8 mouse cellular contexts compared by ENCODE assay signal in genomic region chr19:6118677-6119185, GRCm38 (mm10). TPM values are rescaled to one million over a fixed set of nuclear protein-coding genes. Genes with fewer than 3 reads are reported as not detected.
DNase-seq lines count a peak whose midpoint lies in the region; ATAC-seq and TF ChIP-seq lines count a peak whose summit lies in the region.

No protein-coding gene starts in this region.

- ATAC-seq in intestine, embryonic 14.5 days (replicated peaks; ENCODE audit: low FRiP score, low TSS enrichment, low read depth) = peak; percentile 44
- ATAC-seq in midbrain, postnatal 0 days (ENCODE audit: low FRiP score) = peak; percentile 14

- H3K4me1 ChIP-seq in intestine, embryonic 14.5 days (replicated peaks; ENCODE audit: control insufficient read depth, insufficient read depth, low read length) = peaks cover 12% of the 10 kb centered on the region; the same call in 1 of the 2 replicates
- no peaks in the 10 kb centered on the region; the same call in 1 of the 2 replicates for H3K4me1 ChIP-seq in midbrain, postnatal 0 days (ENCODE audit: insufficient read depth, low read length)

- peak overlapping the region; percentile 89 for H3K4me3 ChIP-seq in intestine, embryonic 14.5 days (ENCODE audit: low read depth, low read length)
- H3K4me3 ChIP-seq in midbrain, postnatal 0 days (ENCODE audit: low read depth, low read length) = peak overlapping the region; percentile 84

- no peaks in the 10 kb centered on the region for H3K9me3 ChIP-seq in intestine, embryonic 14.5 days (ENCODE audit: control insufficient read depth, low read length)
- no peaks in the 10 kb centered on the region for H3K9me3 ChIP-seq in midbrain, postnatal 0 days (ENCODE audit: low read length)

- H3K27me3 ChIP-seq in intestine, embryonic 14.5 days (replicated peaks; ENCODE audit: control insufficient read depth, insufficient read depth, low read length) = no peaks in the 10 kb centered on the region
- no peaks in the 10 kb centered on the region for H3K27me3 ChIP-seq in midbrain, postnatal 0 days (ENCODE audit: insufficient read depth, low read length)

- H3K9ac ChIP-seq in intestine, embryonic 14.5 days (ENCODE audit: low read length) = peak overlapping the region; percentile 83
- peak overlapping the region; percentile 15; the same call in 1 of the 2 replicates for H3K9ac ChIP-seq in midbrain, postnatal 0 days (replicated peaks; ENCODE audit: low read length, poor library complexity, severe bottlenecking)

- peaks cover 31% of the 10 kb centered on the region for H3K36me3 ChIP-seq in intestine, embryonic 14.5 days (ENCODE audit: control insufficient read depth, insufficient read depth, low read length)
- H3K36me3 ChIP-seq in midbrain, postnatal 0 days (ENCODE audit: insufficient read depth, low read length) = peaks cover 42% of the 10 kb centered on the region

- TF ChIP-seq CTCF in midbrain, postnatal 0 days (IDR thresholded peaks at IDR 0.05) = no peak

- DNase-seq in cerebellum, adult 9-11 months = peak; percentile 70
- no peak for DNase-seq in cerebellum, adult 11 months
- DNase-seq in right cerebral cortex, postnatal 14 days = peak; percentile 35
- no peak for DNase-seq in right cerebral cortex, postnatal 36 days (ENCODE audit: low spot score in 2 of 2)
- DNase-seq in intestine, embryonic 14.5 days (ENCODE audit: low spot score) = no peak
- DNase-seq in midbrain, postnatal 0 days (ENCODE audit: low spot score) = no peak
- DNase-seq in layer of hippocampus, adult 8-10 months (ENCODE audit: low spot score in 2 of 2) = no peak
- DNase-seq in thymus, postnatal 10 days (ENCODE audit: low spot score in 2 of 2) = no peak

- H3K27ac ChIP-seq in intestine, embryonic 14.5 days (ENCODE audit: low read depth) = peak overlapping the region; percentile 95
- peak overlapping the region; percentile 92 for H3K27ac ChIP-seq in midbrain, postnatal 0 days (ENCODE audit: low read depth, low read length)

- peak overlapping the region; percentile 76 for H3K4me2 ChIP-seq in intestine, embryonic 14.5 days (ENCODE audit: low read length)
- H3K4me2 ChIP-seq in midbrain, postnatal 0 days (ENCODE audit: low read depth, low read length, poor library complexity, severe bottlenecking) = peak overlapping the region; percentile 90

- WGBS in intestine, embryonic 14.5 days = under 1% methylated on average over 8 of the region's 8 CpGs
- 2% methylated on average over 8 of the region's 8 CpGs for WGBS in midbrain, postnatal 0 days

RNA-seq across cellular contexts. Expression of gene Sac3d1, which starts 0.3 kb away (rescaled TPM):
- 53.9 and 59.9 TPM in 2 replicates for polyA plus RNA-seq in intestine, embryonic 14.5 days (2014; fragmentation: Nextera tagmentation; extraction: Ambion mirVana)
- total RNA-seq in midbrain, postnatal 0 days (2014; rRNA removed) = 66.6 and 73.1 TPM in 2 replicates
- 52.6 and 53.1 TPM in 2 replicates for polyA plus RNA-seq in midbrain, postnatal 0 days (2015; fragmentation: Nextera tagmentation; extraction: Ambion mirVana)
- 10 to 100 TPM; 11.0 to 13.4 (median 12.9) TPM for total RNA-seq in layer of hippocampus, adult 8-10 months (2022)

RNA-seq across cellular contexts. Expression of gene Snx15, which starts 9.4 kb away (rescaled TPM):
- polyA plus RNA-seq in intestine, embryonic 14.5 days (2014; fragmentation: Nextera tagmentation; extraction: Ambion mirVana) = 35.4 and 36.0 TPM in 2 replicates
- total RNA-seq in midbrain, postnatal 0 days (2014; rRNA removed) = 51.0 and 66.4 TPM in 2 replicates
- 66.1 and 69.1 TPM in 2 replicates for polyA plus RNA-seq in midbrain, postnatal 0 days (2015; fragmentation: Nextera tagmentation; extraction: Ambion mirVana)
- total RNA-seq in layer of hippocampus, adult 8-10 months (2022) = 10 to 100 TPM; 38.7 to 43.0 (median 41.8) TPM

RNA-seq across cellular contexts. Expression of gene Naaladl1, which starts 13.1 kb away (rescaled TPM):
- polyA plus RNA-seq in intestine, embryonic 14.5 days (2014; fragmentation: Nextera tagmentation; extraction: Ambion mirVana) = 4.1 and 4.4 TPM in 2 replicates
- total RNA-seq in midbrain, postnatal 0 days (2014; rRNA removed) = 0.42 and 1.0 TPM in 2 replicates
- 0.41 and 0.53 TPM in 2 replicates for polyA plus RNA-seq in midbrain, postnatal 0 days (2015; fragmentation: Nextera tagmentation; extraction: Ambion mirVana)
- under 1 TPM in 3 of 4 experiments, not detected in 1; 0.14 to 0.25 (median 0.17) TPM for total RNA-seq in layer of hippocampus, adult 8-10 months (2022)

RNA-seq across cellular contexts. Expression of gene Batf2, which starts 22.1 kb away (rescaled TPM):
- 0.30 and 1.1 TPM in 2 replicates for polyA plus RNA-seq in intestine, embryonic 14.5 days (2014; fragmentation: Nextera tagmentation; extraction: Ambion mirVana)
- not detected in 2 replicates for total RNA-seq in midbrain, postnatal 0 days (2014; rRNA removed)
- polyA plus RNA-seq in midbrain, postnatal 0 days (2015; fragmentation: Nextera tagmentation; extraction: Ambion mirVana) = not detected in 2 replicates
- 1 to 10 TPM in 1 of 4 experiments, under 1 TPM in 2, not detected in 1; 0.83 to 1.3 (median 0.96) TPM for total RNA-seq in layer of hippocampus, adult 8-10 months (2022)

RNA-seq across cellular contexts. Expression of gene Arl2, which starts 22.6 kb away (rescaled TPM):
- 101 and 110 TPM in 2 replicates for polyA plus RNA-seq in intestine, embryonic 14.5 days (2014; fragmentation: Nextera tagmentation; extraction: Ambion mirVana)
- total RNA-seq in midbrain, postnatal 0 days (2014; rRNA removed) = 83.4 and 123 TPM in 2 replicates
- 159 and 174 TPM in 2 replicates for polyA plus RNA-seq in midbrain, postnatal 0 days (2015; fragmentation: Nextera tagmentation; extraction: Ambion mirVana)
- total RNA-seq in layer of hippocampus, adult 8-10 months (2022) = 10 to 100 TPM; 79.8 to 93.3 (median 85.0) TPM

Comparison
In these comparisons a context has a peak if more than half of its experiments do, and no peak if none do; other contexts are left out.
1. DNase-seq: peak in cerebellum, adult 9-11 months (single experiment) and right cerebral cortex, postnatal 14 days (single experiment); none in cerebellum, adult 11 months (single experiment), right cerebral cortex, postnatal 36 days (0 of 2), intestine, embryonic 14.5 days (single experiment), midbrain, postnatal 0 days (single experiment), layer of hippocampus, adult 8-10 months (0 of 2) and thymus, postnatal 10 days (0 of 2).